Mouse (Mus musculus) kidney, adult 2 months (tissue): Measurements from ENCODE around the gene Isy1. TPM values are rescaled to one million over a fixed set of nuclear protein-coding genes. Genes with fewer than 3 reads are reported as not detected.
"Not testable (repeated sequence)": the region's sequence is repeated elsewhere in the genome, so short reads cannot be mapped to it uniquely, and the experiment has no call there.

Experiments
- DNase-seq: peaks from one replicate; pipeline ENCODE4 v3.0.0; 2021
- H3K27ac ChIP-seq: fragments of 200-500 bp; 2 replicates; pipeline ENCODE4 v1.5.1; 2012; ENCODE audit warnings: low read depth, low read length, control low read depth, inconsistent platforms; ENCODE audit not compliant: insufficient read depth
- H3K27me3 ChIP-seq: fragments of 200-500 bp; replicated peaks from 2 replicates; pipeline ENCODE4 v1.6.1; 2012; ENCODE audit warnings: mild to moderate bottlenecking, moderate library complexity, low read length, inconsistent platforms; ENCODE audit not compliant: control insufficient read depth, insufficient read depth
- H3K36me3 ChIP-seq: fragments of 200-500 bp; 2 replicates; pipeline ENCODE4 v1.6.1; 2012; ENCODE audit warnings: mild to moderate bottlenecking, moderate library complexity, low read length, inconsistent platforms; ENCODE audit not compliant: control insufficient read depth, insufficient read depth
- H3K4me1 ChIP-seq: fragments of 200-500 bp; 2 replicates; pipeline ENCODE4 v1.6.1; 2011; ENCODE audit warnings: low read length; ENCODE audit not compliant: control insufficient read depth, insufficient read depth
- H3K4me3 ChIP-seq: fragments of 200-500 bp; 2 replicates; pipeline ENCODE4 v1.5.1; 2011; ENCODE audit warnings: mild to moderate bottlenecking, low read depth, low read length, control low read depth; ENCODE audit not compliant: insufficient read depth
- CTCF ChIP-seq: fragments of 200-500 bp; conservative IDR thresholded peaks from 2 replicates; pipeline ENCODE4 v1.5.1; 2011; ENCODE audit warnings: low read depth, mild to moderate bottlenecking, control low read depth, low read length, moderate library complexity, mixed read lengths; ENCODE audit not compliant: insufficient read depth, insufficient read length
- POLR2A ChIP-seq: fragments of 200-500 bp; IDR thresholded peaks from one replicate; pipeline ENCODE4 v1.6.1; 2011; ENCODE audit warnings: low read depth, low read length, control low read depth
- WGBS: fragments of 180-500 bp; shearing (Covaris S2); methylation state at CpG from one replicate; pipeline ENCODE4 v1.1.7; 2018; 5-methylcytosine and 5-hydroxymethylcytosine counted together
- polyA plus RNA-seq: library from polyadenylated mRNA; depleted of rRNA; stranded (reverse); fragments of >200 nt; gene quantifications from 2 replicates; pipeline ENCODE4 v1.2.3, GENCODE M21; 2012

The Isy1 gene
- polyA plus RNA-seq, 1 experiment, result 14.1 TPM

DNA sequence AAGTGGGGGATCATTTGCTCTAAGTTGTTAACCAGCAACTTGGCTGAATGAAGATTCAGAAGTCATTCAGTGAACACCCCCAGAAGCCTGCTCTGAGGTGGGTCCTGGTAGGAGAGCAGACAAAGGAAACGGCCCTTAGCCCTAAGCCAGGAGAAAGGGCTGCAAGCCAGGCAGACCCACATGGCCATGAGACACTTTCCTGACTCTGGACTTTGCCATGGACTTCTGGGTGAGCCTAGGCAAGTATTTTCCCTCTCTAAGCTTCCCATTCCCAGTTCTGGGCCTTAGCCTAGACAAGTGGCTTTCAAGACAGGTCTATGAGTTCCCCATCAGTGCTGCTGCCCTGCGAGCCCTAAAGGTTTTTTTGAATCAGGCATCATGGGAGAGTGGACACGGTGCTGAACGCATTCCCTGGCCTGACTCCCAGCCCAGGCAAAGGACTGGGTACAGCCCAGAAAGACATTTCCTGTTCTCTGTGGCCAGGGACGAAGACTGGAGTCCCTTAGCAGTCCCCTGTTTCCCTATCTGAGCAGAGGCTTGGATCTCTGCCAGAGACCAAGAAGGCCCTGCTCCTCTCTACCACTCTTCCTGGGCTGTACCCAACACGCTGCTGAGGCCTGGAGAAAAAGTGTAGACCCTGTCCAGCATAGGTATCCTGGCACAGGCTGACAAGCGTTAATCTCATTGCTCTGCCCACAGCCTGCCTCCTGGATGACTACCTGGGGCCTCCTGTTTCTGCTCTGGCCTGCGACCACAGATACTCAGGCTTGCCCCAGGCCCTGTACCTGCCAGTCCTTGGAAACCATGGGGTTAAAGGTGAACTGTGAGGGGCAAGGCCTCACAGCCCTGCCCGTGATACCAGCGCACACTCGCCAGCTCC is 60.1 kb downstream of the Isy1 start:
- peak; percentile 47 for DNase-seq

DNA sequence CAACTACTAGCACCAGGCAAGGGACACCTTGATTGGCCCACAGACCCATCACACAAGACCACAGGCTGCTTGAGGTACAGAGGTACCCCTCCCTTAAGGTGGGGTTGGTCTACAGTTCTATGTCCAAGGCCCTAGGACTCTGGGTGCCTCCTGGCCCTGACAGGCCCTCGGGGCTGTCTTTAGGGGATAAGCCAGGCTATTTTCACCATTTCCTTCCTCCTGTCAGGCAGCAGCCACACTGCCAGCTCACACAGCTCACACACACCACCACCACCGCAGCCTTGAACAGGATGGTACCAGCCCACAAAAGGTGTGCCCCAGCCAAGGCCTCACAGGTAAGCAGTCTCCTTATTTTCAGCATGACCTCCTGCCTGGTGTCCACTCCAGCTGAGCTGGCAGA is 60.8 kb downstream of the Isy1 start, which contains the start of gene Gp9:
Gene Gp9 (plus strand): TSS at position 231 of the 400 bp plus-strand sequence.
- no peak for DNase-seq
- no peak for TF ChIP-seq CTCF
- no peak for TF ChIP-seq POLR2A
- WGBS, result 36% methylated on average over 2 of the region's 2 CpGs
- no peaks in the 10 kb centered on the region for H3K36me3 ChIP-seq
- no peaks in the 10 kb centered on the region for H3K27me3 ChIP-seq
- H3K4me3 ChIP-seq, result no peak within 1 kb of the TSS
- peaks cover 3% of the 10 kb centered on the region; the same call in 1 of the 2 replicates for H3K4me1 ChIP-seq
- no peak within 1 kb of the TSS for H3K27ac ChIP-seq

More for the DNA sequence above, 60.1 kb downstream of the Isy1 start:
- Histone ChIP-seq H3K27me3 (no peaks in the 10 kb centered on the region), H3K27ac (no peak overlapping the region), H3K36me3 (no peaks in the 10 kb centered on the region), H3K4me3 (no peak overlapping the region), H3K4me1 (peaks cover 3% of the 10 kb centered on the region; the same call in 1 of the 2 replicates)
- WGBS, result 55% methylated on average over 11 of the region's 11 CpGs
- no peak for TF ChIP-seq POLR2A
- no peak for TF ChIP-seq CTCF

DNA sequence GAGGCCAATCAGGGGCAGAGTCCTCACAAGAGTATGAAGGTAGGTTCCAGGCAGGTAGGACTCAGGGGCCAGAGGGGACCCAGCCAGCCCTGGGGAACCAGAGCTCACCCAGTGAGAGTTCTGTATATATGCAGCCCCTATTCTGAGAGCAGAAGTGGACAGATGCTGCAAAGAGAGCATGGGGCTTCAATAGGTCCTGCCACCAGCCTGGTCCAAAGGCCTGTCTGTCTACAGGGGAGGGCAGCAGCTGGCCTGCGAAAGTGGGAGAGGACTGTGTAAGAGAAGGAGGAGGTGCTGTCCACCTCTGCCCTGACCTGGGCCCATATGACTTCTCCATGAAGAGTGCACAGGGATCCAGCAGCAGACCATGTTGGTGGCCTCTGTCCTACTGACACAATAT is 61.9 kb downstream of the Isy1 start:
- H3K27ac ChIP-seq, result no peak overlapping the region
- TF ChIP-seq POLR2A, result no peak
- no peak for TF ChIP-seq CTCF
- no peak overlapping the region for H3K4me3 ChIP-seq
- no peak for DNase-seq
- H3K4me1 ChIP-seq, result peaks cover 3% of the 10 kb centered on the region; the same call in 1 of the 2 replicates
- no peaks in the 10 kb centered on the region for H3K27me3 ChIP-seq
- WGBS, result 67% methylated on average over 1 of the region's 1 CpGs
- no peaks in the 10 kb centered on the region for H3K36me3 ChIP-seq

DNA sequence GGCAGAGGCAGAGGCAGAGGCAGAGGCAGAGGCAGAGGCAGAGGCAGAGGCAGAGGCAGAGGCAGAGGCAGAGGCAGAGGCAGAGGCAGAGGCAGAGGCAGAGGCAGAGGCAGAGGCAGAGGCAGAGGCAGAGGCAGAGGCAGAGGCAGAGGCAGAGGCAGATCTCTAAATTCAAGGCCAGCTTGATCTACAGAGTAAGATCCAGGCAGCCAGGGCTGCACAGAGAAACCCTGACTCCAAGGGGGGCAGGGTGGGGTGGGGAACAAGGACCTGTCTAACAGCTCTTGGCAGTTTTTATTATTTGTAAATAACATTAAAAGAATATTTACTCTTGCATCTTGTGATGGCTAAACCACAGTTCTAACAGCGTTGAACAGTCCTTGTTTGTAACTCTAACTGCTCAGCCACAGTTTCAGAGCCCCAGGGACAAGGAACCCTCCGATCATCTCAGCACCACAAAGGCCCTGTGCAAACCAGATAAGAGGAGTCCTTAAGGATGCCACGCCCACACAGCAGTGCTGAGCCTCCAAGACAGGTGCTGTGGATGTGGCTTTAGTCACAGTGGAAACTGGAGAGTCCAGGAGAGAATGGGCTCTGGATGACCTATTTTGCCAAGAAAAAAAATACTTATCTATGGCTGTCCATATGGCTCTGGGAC is 62.9 kb downstream of the Isy1 start:
- no peaks in the 10 kb centered on the region for H3K27me3 ChIP-seq
- TF ChIP-seq CTCF (no peak), POLR2A (no peak)
- no peak overlapping the region for H3K4me3 ChIP-seq
- no peaks in the 10 kb centered on the region for H3K36me3 ChIP-seq
- no peak overlapping the region for H3K27ac ChIP-seq
- 70% methylated on average over 3 of the region's 3 CpGs for WGBS
- H3K4me1 ChIP-seq, result peaks cover 3% of the 10 kb centered on the region; the same call in 1 of the 2 replicates
- DNase-seq, result no peak

DNA sequence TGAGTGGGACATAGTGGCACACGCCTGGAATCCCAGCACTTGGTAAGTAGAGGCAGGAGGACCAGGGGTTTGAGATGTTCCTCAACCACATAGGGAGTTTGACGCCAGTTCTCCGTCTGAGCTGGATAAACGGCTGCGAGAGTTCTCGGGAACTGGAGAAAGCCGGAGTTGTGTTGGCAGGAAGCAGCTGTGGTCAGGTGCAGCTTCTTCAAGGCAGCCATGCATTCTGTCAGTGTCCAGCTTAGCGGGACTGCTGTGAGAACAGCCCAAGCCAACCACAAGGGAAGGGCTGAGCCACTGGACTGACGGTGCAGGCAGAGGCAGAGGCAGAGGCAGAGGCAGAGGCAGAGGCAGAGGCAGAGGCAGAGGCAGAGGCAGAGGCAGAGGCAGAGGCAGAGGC is 63.7 kb downstream of the Isy1 start:
- 67% methylated on average over 9 of the region's 9 CpGs for whole genome bisulfite sequencing
- no peak for DNase-seq
- TF ChIP-seq POLR2A (no peak), CTCF (no peak)
- Histone ChIP-seq H3K27ac (no peak overlapping the region), H3K27me3 (no peaks in the 10 kb centered on the region), H3K36me3 (no peaks in the 10 kb centered on the region), H3K4me1 (peaks cover 3% of the 10 kb centered on the region; the same call in 1 of the 2 replicates), H3K4me3 (no peak overlapping the region)

DNA sequence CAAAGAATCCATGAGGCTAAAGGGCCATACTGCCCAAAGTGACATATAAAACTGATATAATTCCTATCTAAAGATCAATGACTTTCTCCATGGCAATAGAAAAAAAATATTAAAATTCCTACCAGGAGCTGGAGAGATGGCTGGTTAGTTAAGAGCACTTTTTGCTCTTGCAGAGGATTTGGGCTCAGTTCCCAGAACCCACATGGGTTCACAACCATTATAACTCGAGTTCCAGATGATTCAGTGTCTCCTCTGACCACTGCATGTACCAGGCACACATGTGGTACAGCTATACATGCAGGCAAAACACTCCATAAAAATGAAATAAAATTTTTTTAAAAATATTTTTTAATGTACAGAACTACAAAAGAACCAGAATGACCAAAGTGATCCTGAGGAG is 64.1 kb downstream of the Isy1 start:
- no peak for DNase-seq
- peaks cover 3% of the 10 kb centered on the region; the same call in 1 of the 2 replicates for H3K4me1 ChIP-seq
- no peak overlapping the region for H3K4me3 ChIP-seq
- no peaks in the 10 kb centered on the region for H3K27me3 ChIP-seq
- no peaks in the 10 kb centered on the region for H3K36me3 ChIP-seq
- TF ChIP-seq CTCF, result no peak
- 27% methylated on average over 1 of the region's 1 CpGs for WGBS
- H3K27ac ChIP-seq, result no peak overlapping the region

DNA sequence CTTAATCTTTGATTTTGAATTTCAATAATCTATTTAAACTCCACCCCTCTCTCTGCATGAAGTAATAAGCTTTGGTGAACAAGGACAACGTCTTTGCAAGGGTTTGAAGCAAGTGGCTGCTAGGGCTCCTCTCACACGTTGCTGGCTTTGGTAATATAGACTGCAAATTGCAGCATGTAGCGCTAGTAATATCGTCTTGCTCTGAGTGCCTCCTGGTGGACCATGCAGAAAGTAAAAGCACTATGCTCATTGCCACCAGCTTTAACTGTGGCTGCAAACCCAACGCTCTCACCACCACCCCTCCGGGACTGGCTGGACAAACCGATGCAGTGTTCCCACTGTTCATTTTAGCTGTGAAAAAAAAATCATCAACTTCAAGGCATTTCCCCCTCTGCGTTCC is 68.0 kb downstream of the Isy1 start:
- WGBS, result 36% methylated on average over 8 of the region's 8 CpGs
- H3K27ac ChIP-seq, result no peak overlapping the region
- no peaks in the 10 kb centered on the region for H3K4me1 ChIP-seq
- peak; percentile 22 for DNase-seq
- H3K4me3 ChIP-seq, result no peak overlapping the region
- H3K36me3 ChIP-seq, result no peaks in the 10 kb centered on the region
- no peaks in the 10 kb centered on the region for H3K27me3 ChIP-seq
- TF ChIP-seq POLR2A (no peak), CTCF (peak; percentile 55)

DNA sequence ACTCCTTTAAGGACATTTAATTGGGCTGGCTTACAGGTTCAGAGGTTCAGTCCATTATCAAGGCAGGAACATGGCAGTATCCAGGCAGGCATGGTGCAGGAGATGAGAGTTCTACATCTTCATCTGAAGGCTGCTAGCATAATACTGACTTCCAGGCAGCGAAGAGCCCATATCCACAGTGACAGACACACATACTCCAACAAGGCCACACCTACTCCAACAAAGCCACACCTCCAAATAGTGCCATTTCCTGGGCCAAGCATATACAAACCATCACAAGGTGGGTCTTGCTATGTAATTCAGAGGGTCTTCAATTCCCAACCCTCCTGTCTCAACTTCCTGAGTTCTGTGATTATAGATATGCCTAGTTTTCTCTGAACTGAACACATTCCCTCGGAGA is 74.3 kb downstream of the Isy1 start:
- not testable (repeated sequence) for H3K27me3 ChIP-seq, H3K4me1 ChIP-seq, H3K27ac ChIP-seq, DNase-seq, H3K4me3 ChIP-seq, H3K36me3 ChIP-seq
- WGBS, result 89% methylated on average over 2 of the region's 2 CpGs
